Mouse (Mus musculus) neural tube, embryonic 13.5 days (tissue): ENCODE measurements around the gene Tmem267. TPM values are rescaled to one million over a fixed set of nuclear protein-coding genes. Genes with fewer than 3 reads are reported as not detected.

Experiments used
- ATAC-seq: fragments of 200-750 bp; cut with Nextera tagmentation; 2 replicates; pipeline ENCODE4 v1.8.0; 2017; ENCODE audit warnings: low read depth, mild to moderate bottlenecking, moderate TSS enrichment, moderate library complexity
- H3K27ac ChIP-seq: fragments of 300-500 bp; sonication (generic); replicated peaks from 2 replicates; pipeline ENCODE4 v1.5.1; 2015; ENCODE audit warnings: moderate library complexity, mild to moderate bottlenecking, inconsistent platforms
- H3K27me3 ChIP-seq: fragments of 300-500 bp; sonication (generic); 2 replicates; pipeline ENCODE4 v1.6.1; 2015; ENCODE audit warnings: mild to moderate bottlenecking, inconsistent platforms
- H3K36me3 ChIP-seq: fragments of 300-500 bp; sonication (generic); 2 replicates; pipeline ENCODE4 v1.6.1; 2015; ENCODE audit warnings: mild to moderate bottlenecking, inconsistent platforms
- H3K4me1 ChIP-seq: fragments of 300-500 bp; sonication (generic); replicated peaks from 2 replicates; pipeline ENCODE4 v1.6.1; 2015; ENCODE audit warnings: inconsistent platforms
- H3K4me2 ChIP-seq: fragments of 300-500 bp; sonication (generic); 2 replicates; pipeline ENCODE4 v1.6.1; 2015; ENCODE audit warnings: inconsistent platforms, mild to moderate bottlenecking, moderate library complexity
- H3K4me3 ChIP-seq: fragments of 300-500 bp; sonication (generic); 2 replicates; pipeline ENCODE4 v1.5.1; 2015; ENCODE audit warnings: mild to moderate bottlenecking, inconsistent platforms
- H3K9ac ChIP-seq: fragments of 300-500 bp; sonication (generic); 2 replicates; pipeline ENCODE4 v1.6.1; 2015; ENCODE audit warnings: moderate library complexity, mild to moderate bottlenecking, inconsistent platforms
- H3K9me3 ChIP-seq: fragments of 300-500 bp; sonication (generic); 2 replicates; pipeline ENCODE4 v1.6.1; 2016; ENCODE audit warnings: inconsistent platforms
- WGBS: fragments of 180-500 bp; shearing (Covaris S2); methylation state at CpG from one replicate; pipeline ENCODE4 v1.1.7; 2015; 5-methylcytosine and 5-hydroxymethylcytosine counted together
- polyA plus RNA-seq: library from polyadenylated mRNA; unstranded; fragments of >200 nt; fragmentation: Nextera tagmentation; extraction: Ambion mirVana; gene quantifications from 2 replicates; pipeline ENCODE4 v1.2.1, GENCODE M21; 2015

Tmem267 gene
- polyA plus RNA-seq, 1 experiment from 2014 or later, result 3.3 TPM

DNA sequence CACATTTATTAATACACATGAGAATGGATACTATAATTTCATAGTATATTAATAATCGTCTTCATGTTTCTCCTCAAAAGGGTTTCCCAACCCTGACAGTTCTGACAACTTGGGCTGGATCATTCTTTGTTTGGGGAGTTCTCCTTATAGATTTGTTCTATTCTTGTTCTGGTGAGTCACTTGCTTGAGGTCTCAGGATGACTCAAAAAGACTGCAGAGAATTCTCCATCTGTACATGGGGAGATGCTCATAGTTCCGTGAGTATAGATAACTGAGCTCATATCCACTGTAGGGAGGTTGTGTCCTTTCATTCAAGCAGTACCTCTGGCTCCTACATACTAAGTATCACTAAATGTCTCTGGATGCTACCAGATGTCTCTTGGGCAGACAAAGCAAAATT lies 166.9 kb downstream of the Tmem267 start:
- no peaks in the 10 kb centered on the region for H3K9me3 ChIP-seq
- WGBS, result 94% methylated on average over 2 of the region's 2 CpGs
- H3K27ac ChIP-seq, result no peak overlapping the region
- no peak overlapping the region for H3K4me3 ChIP-seq
- ATAC-seq, result no peak
- no peak overlapping the region for H3K4me2 ChIP-seq
- H3K27me3 ChIP-seq, result no peaks in the 10 kb centered on the region
- no peaks in the 10 kb centered on the region for H3K36me3 ChIP-seq
- no peak overlapping the region for H3K9ac ChIP-seq
- H3K4me1 ChIP-seq, result no peaks in the 10 kb centered on the region

DNA sequence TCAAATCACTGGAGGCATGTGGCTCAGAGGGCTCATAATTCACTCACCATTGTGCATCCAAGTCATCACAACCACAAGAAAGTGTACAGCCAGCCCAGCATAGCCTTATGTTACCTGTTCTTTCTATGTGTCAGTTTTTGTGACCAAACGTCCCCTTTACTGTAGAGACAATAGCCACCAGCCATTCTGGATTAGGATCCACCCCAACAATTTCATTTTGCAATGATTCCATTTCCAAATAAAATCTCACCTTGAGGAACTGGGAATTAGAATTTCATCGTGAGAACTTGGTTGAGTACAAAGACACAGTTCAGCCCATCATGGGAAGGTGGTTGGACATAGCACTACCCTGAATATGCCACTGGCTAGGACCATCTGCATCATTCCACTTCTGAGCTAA lies 168.4 kb downstream of the Tmem267 start:
- no peaks in the 10 kb centered on the region for H3K4me1 ChIP-seq
- no peaks in the 10 kb centered on the region for H3K27me3 ChIP-seq
- H3K9ac ChIP-seq, result no peak overlapping the region
- no peak overlapping the region for H3K4me2 ChIP-seq
- no peak overlapping the region for H3K27ac ChIP-seq
- no peak overlapping the region for H3K4me3 ChIP-seq
- H3K36me3 ChIP-seq, result no peaks in the 10 kb centered on the region
- 79% methylated on average over 2 of the region's 2 CpGs for WGBS
- no peaks in the 10 kb centered on the region for H3K9me3 ChIP-seq
- ATAC-seq, result no peak

DNA sequence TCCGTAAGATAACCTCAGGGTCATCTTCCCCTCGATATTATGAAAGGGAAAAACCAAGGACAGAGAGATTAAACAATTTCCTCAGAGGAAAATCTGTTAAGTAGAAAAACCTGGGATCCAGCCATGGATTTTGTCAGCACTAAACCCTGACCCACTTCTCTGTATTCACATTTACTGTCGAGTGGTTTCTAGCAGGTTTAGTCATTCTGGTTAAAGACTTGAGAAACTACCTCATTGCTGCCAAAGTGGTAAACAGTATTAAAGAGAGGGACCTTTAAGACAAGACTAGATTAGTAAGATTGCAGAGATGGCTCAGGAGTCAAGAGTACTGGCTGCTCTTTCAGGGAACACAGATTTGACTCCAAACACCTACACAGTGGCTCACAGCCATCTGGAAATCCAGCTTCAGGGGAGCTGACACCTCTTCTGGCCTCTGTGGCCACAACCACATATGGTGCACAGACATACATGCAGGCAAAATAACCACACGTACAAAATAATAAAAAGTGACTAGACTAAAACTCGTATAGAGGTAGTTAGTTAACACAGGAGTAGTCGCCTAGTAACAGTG lies 169.1 kb downstream of the Tmem267 start:
- 85% methylated on average over 6 of the region's 6 CpGs for WGBS
- Histone ChIP-seq H3K4me2 (no peak overlapping the region), H3K4me3 (no peak overlapping the region), H3K36me3 (no peaks in the 10 kb centered on the region), H3K9ac (no peak overlapping the region), H3K4me1 (no peaks in the 10 kb centered on the region), H3K9me3 (no peaks in the 10 kb centered on the region), H3K27me3 (no peaks in the 10 kb centered on the region), H3K27ac (no peak overlapping the region)
- no peak for ATAC-seq

Other genes with a start within 250 kb of the Tmem267 start
- gene Paip1, start 59.4 kb upstream of the Tmem267 start, polyA plus RNA-seq, result 172 and 179 TPM in 2 replicates
- gene 4833420G17Rik, start 25.3 kb upstream of the Tmem267 start, polyA plus RNA-seq, result 96.3 and 106 TPM in 2 replicates
- 1.4 and 1.7 TPM in 2 replicates for gene 3110070M22Rik, start 344 bp downstream of the Tmem267 start, polyA plus RNA-seq
- 0.25 and 0.43 TPM in 2 replicates for gene Ccl28, start 135.8 kb downstream of the Tmem267 start, polyA plus RNA-seq
- gene Hmgcs1, start 202.3 kb downstream of the Tmem267 start, polyA plus RNA-seq, result 381 and 414 TPM in 2 replicates